In the genomic region with DNA sequence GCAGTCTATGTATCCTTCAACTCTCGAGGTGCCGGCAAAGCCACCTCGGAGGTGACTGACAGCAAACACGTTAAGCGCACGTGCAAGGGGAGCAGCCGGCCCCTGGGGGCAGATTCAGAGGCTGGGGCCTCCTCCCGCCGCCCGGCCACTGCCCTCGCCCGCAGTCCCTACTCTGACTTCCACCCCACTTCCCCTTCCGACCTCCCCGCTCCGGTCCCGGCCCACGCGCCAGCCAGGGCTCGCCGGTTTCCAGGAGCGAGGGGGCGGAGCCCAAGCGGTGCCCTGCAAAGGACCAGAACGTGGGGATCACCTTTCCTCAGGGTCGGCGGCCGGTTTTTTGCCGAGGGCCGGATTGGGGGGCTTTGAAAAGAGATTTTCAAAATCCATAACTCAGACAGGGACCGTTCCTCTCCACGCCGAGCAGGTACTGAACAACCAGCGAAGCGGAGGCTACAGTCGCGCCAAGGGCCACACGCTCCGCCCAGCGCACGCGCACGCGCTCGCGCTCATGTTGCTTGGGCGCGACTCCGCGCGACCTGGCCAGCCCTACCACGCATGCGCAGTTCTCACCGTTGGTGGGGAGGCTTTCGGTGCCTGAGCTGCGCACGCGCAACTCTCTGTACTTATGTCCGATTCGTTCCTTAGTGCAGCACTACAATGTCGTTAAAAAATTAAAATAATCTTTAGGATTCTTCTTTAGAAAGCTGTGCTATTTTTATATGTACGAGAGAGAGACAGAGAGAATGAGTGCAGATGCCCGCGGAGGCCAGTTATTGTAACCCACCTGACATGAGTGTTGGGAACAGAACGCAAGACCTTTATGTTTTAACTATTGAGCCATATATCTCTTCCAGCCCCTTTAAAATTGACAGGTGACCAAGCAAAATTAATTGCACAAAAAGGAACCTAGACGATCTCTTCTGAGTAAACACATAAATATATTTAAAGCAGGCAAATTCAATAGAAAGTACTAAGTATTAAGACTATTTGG, we compare ENCODE assay signal across 8 mouse cellular contexts. TPM values are rescaled to one million over a fixed set of nuclear protein-coding genes. Genes with fewer than 3 reads are reported as not detected.
DNase-seq lines count a peak whose midpoint lies in the region; ATAC-seq and TF ChIP-seq lines count a peak whose summit lies in the region.

TSS of gene Zc3h8 (minus strand) at position 540 of the 991 bp plus-strand sequence.

- H3K4me3 ChIP-seq in CH12.LX (replicated peaks in 1 of 3; ENCODE audit: low read depth in 2 of 3, low read length in 2 of 3, poor library complexity in 1 of 3): peak within 1 kb of the TSS; percentile 63 to 73 (median 68)
- H3K4me3 ChIP-seq in forebrain, embryonic 12.5 days (replicated peaks): peak within 1 kb of the TSS; percentile 59
- H3K4me3 ChIP-seq in heart, postnatal 0 days (ENCODE audit: low read depth, low read length): peak within 1 kb of the TSS; percentile 85
- peak within 1 kb of the TSS; percentile 81 for H3K4me3 ChIP-seq in liver, embryonic 16.5 days (ENCODE audit: low read depth, low read length)
- H3K4me3 ChIP-seq in neural tube, embryonic 13.5 days: peak within 1 kb of the TSS; percentile 74
- H3K4me3 ChIP-seq in testis, adult 2 months (ENCODE audit: control insufficient read depth, low read depth, low read length): peak within 1 kb of the TSS; percentile 91

- TF ChIP-seq CTCF in CH12.LX (conservative IDR thresholded peaks at IDR 0.05 in 1 of 2, IDR thresholded peaks at IDR 0.05 in 1 of 2; ENCODE audit: low read depth in 2 of 2, low read length in 2 of 2): no peak
- TF ChIP-seq CTCF in heart, postnatal 0 days (IDR thresholded peaks at IDR 0.05; ENCODE audit: low read depth): no peak
- TF ChIP-seq CTCF in testis, adult 2 months (IDR thresholded peaks at IDR 0.05; ENCODE audit: control insufficient read depth, insufficient read depth, insufficient replicate concordance, low read depth, low read length): no peak

- dilution Hi-C loops in CH12.LX (cut with MboI; ENCODE audit: extremely low pct_ligation_motif_present, extremely low pct_unique_long_range_greater_than_20kb, low sequenced_read_pairs): no loop called here

- 2% methylated on average over 64 of the region's 65 CpGs for WGBS in forebrain, embryonic 12.5 days
- 2% methylated on average over 64 of the region's 65 CpGs for WGBS in heart, postnatal 0 days
- 1% methylated on average over 65 of the region's 65 CpGs for WGBS in liver, embryonic 16.5 days (ENCODE audit: insufficient replicate concordance)
- 1% methylated on average over 65 of the region's 65 CpGs for WGBS in neural tube, embryonic 13.5 days

- H3K4me2 ChIP-seq in CH12.LX (ENCODE audit: insufficient read depth, low read depth, poor library complexity, severe bottlenecking): peak within 1 kb of the TSS; percentile 63
- peak within 1 kb of the TSS; percentile 65 for H3K4me2 ChIP-seq in forebrain, embryonic 12.5 days
- peak within 1 kb of the TSS; percentile 89 for H3K4me2 ChIP-seq in heart, postnatal 0 days (ENCODE audit: low read depth, low read length)
- peak within 1 kb of the TSS; percentile 99 for H3K4me2 ChIP-seq in liver, embryonic 16.5 days (ENCODE audit: low read depth, low read length)
- H3K4me2 ChIP-seq in neural tube, embryonic 13.5 days: peak within 1 kb of the TSS; percentile 75

- peak; percentile 94 for ATAC-seq in forebrain, embryonic 12.5 days (ENCODE audit: low FRiP score)
- peak; percentile 96 for ATAC-seq in heart, postnatal 0 days (ENCODE audit: insufficient read depth, low read depth)
- ATAC-seq in liver, embryonic 16.5 days (ENCODE audit: low read depth): peak; percentile 97
- ATAC-seq in neural tube, embryonic 13.5 days (ENCODE audit: low read depth): peak; percentile 96

- peak; percentile 97 for DNase-seq in CH12.LX (ENCODE audit: extremely low read depth)
- peak; percentile 94 for DNase-seq in c-Kit-positive CD71-positive TER-119-negative erythroid progenitor cells, embryonic 14.5 days (ENCODE audit: low read depth)
- peak; percentile 97 for DNase-seq in heart, postnatal 0 days (ENCODE audit: low spot score)
- DNase-seq in kidney, postnatal 4 days: peak; percentile 98

- H3K4me1 ChIP-seq in CH12.LX (ENCODE audit: control insufficient read depth in 1 of 2, insufficient read depth in 2 of 2): peaks cover 0 to 11% of the 10 kb centered on the region in 2 experiments; a peak in 3 of 4 replicates
- peaks cover 3% of the 10 kb centered on the region; the same call in 1 of the 2 replicates for H3K4me1 ChIP-seq in forebrain, embryonic 12.5 days
- H3K4me1 ChIP-seq in heart, postnatal 0 days (ENCODE audit: control insufficient read depth, insufficient read depth): 0 out of 2 replicates have a peak, but pooled peaks cover 6% of the 10 kb centered on the region
- peaks cover 8% of the 10 kb centered on the region for H3K4me1 ChIP-seq in liver, embryonic 16.5 days (ENCODE audit: control insufficient read depth, low read depth, low read length)
- H3K4me1 ChIP-seq in neural tube, embryonic 13.5 days (replicated peaks): peaks cover 8% of the 10 kb centered on the region; the same call in 1 of the 2 replicates
- H3K4me1 ChIP-seq in testis, adult 2 months (ENCODE audit: control insufficient read depth, insufficient read depth, low read length): peaks cover 2% of the 10 kb centered on the region; the same call in 1 of the 2 replicates

- no peak for TF ChIP-seq RAD21 in CH12.LX (IDR thresholded peaks at IDR 0.05; ENCODE audit: low read depth, low read length)

- peak; percentile 99 for TF ChIP-seq POLR2A in CH12.LX (IDR thresholded peaks at IDR 0.05; ENCODE audit: low read depth, low read length)
- TF ChIP-seq POLR2A in testis, adult 2 months (IDR thresholded peaks at IDR 0.05; ENCODE audit: control insufficient read depth, low read depth, low read length): peak; percentile 84

- peak within 1 kb of the TSS; percentile 59 for H3K9ac ChIP-seq in CH12.LX (ENCODE audit: insufficient read depth, low read depth)
- peak within 1 kb of the TSS; percentile 65 for H3K9ac ChIP-seq in forebrain, embryonic 12.5 days
- H3K9ac ChIP-seq in heart, postnatal 0 days (replicated peaks; ENCODE audit: low read depth, low read length): peak within 1 kb of the TSS; percentile 61
- peak within 1 kb of the TSS; percentile 78 for H3K9ac ChIP-seq in liver, embryonic 16.5 days (ENCODE audit: low read depth, low read length)
- peak within 1 kb of the TSS; percentile 83 for H3K9ac ChIP-seq in neural tube, embryonic 13.5 days

- TF ChIP-seq EP300 in CH12.LX (IDR thresholded peaks at IDR 0.05; ENCODE audit: low read length): 0 out of 2 replicates have a peak, but pooled peaks have one; percentile 15
- TF ChIP-seq EP300 in heart, postnatal 0 days (IDR thresholded peaks at IDR 0.05; ENCODE audit: low read depth): no peak

- H3K79me2 ChIP-seq in CH12.LX (replicated peaks; ENCODE audit: control insufficient read depth, extremely low read depth, insufficient read depth, poor library complexity, severe bottlenecking): no peaks in the 10 kb centered on the region; the same call in 1 of the 2 replicates

- peak within 1 kb of the TSS; percentile 29 for H3K27ac ChIP-seq in CH12.LX (ENCODE audit: insufficient read depth, low read depth)
- H3K27ac ChIP-seq in forebrain, embryonic 12.5 days: peak within 1 kb of the TSS; percentile 69
- peak within 1 kb of the TSS; percentile 81 for H3K27ac ChIP-seq in heart, postnatal 0 days (ENCODE audit: low read depth)
- H3K27ac ChIP-seq in liver, embryonic 16.5 days (ENCODE audit: low read length): peak within 1 kb of the TSS; percentile 82
- H3K27ac ChIP-seq in neural tube, embryonic 13.5 days (replicated peaks): peak within 1 kb of the TSS; percentile 81
- H3K27ac ChIP-seq in testis, adult 2 months (ENCODE audit: control insufficient read depth, insufficient read depth, low read depth, low read length): peak within 1 kb of the TSS; percentile 85

- no peaks in the 10 kb centered on the region for H3K27me3 ChIP-seq in CH12.LX (replicated peaks)
- H3K27me3 ChIP-seq in forebrain, embryonic 12.5 days: 0 out of 2 replicates have a peak, but pooled peaks cover 6% of the 10 kb centered on the region
- H3K27me3 ChIP-seq in heart, postnatal 0 days (ENCODE audit: control insufficient read depth, insufficient read depth, low read length): no peaks in the 10 kb centered on the region
- H3K27me3 ChIP-seq in liver, embryonic 16.5 days (ENCODE audit: control insufficient read depth, insufficient read depth, low read depth, low read length): no peaks in the 10 kb centered on the region
- H3K27me3 ChIP-seq in neural tube, embryonic 13.5 days: peaks cover 3% of the 10 kb centered on the region; the same call in 1 of the 2 replicates
- no peaks in the 10 kb centered on the region for H3K27me3 ChIP-seq in testis, adult 2 months (ENCODE audit: control insufficient read depth, insufficient read depth, low read length)

- in situ Hi-C loops in CH12.LX (cut with MboI; ENCODE audit: low pct_ligation_motif_present, low pct_unique_long_range_greater_than_20kb, low sequenced_read_pairs): loop anchor here (25.0 kb wide), 1 partner anchor 318 kb away; no protein-coding TSS in a partner anchor

- peaks cover 6 to 19% of the 10 kb centered on the region in 2 experiments for H3K36me3 ChIP-seq in CH12.LX (replicated peaks in 1 of 2; ENCODE audit: control insufficient read depth in 1 of 2, insufficient read depth in 1 of 2, low read length in 1 of 2)
- peaks cover under 1% of the 10 kb centered on the region; the same call in 1 of the 2 replicates for H3K36me3 ChIP-seq in forebrain, embryonic 12.5 days (replicated peaks)
- H3K36me3 ChIP-seq in heart, postnatal 0 days (replicated peaks; ENCODE audit: control insufficient read depth, insufficient read depth, low read length): peaks cover 2% of the 10 kb centered on the region; the same call in 1 of the 2 replicates
- H3K36me3 ChIP-seq in liver, embryonic 16.5 days (ENCODE audit: control insufficient read depth, insufficient read depth): no peaks in the 10 kb centered on the region
- H3K36me3 ChIP-seq in neural tube, embryonic 13.5 days: no peaks in the 10 kb centered on the region
- no peaks in the 10 kb centered on the region for H3K36me3 ChIP-seq in testis, adult 2 months (ENCODE audit: control insufficient read depth, insufficient read depth, low read length)

- H3K9me3 ChIP-seq in CH12.LX (replicated peaks; ENCODE audit: low read length): no peaks in the 10 kb centered on the region
- no peaks in the 10 kb centered on the region for H3K9me3 ChIP-seq in forebrain, embryonic 12.5 days
- H3K9me3 ChIP-seq in heart, postnatal 0 days (replicated peaks; ENCODE audit: control insufficient read depth, low read length): no peaks in the 10 kb centered on the region
- no peaks in the 10 kb centered on the region for H3K9me3 ChIP-seq in liver, embryonic 16.5 days (replicated peaks; ENCODE audit: control insufficient read depth, low read length)
- H3K9me3 ChIP-seq in neural tube, embryonic 13.5 days: no peaks in the 10 kb centered on the region

RNA-seq across cellular contexts. Expression of gene Zc3h8, which starts in this region (rescaled TPM):
- 8.1 and 10.2 TPM in 2 replicates for total RNA-seq in CH12.LX (2012; rRNA removed)
- total RNA-seq in CH12.LX (2014; rRNA removed): 11.7 and 15.3 TPM in 2 replicates
- polyA plus RNA-seq in CH12.LX (2012; ENCODE audit: insufficient read length, low read depth): 15.2 and 20.2 TPM in 2 replicates
- 8.7 and 10.5 TPM in 2 replicates for polyA plus RNA-seq in forebrain, embryonic 12.5 days (2016; fragmentation: Nextera tagmentation; extraction: Ambion mirVana)
- 1.4 TPM in 1 of 2 replicates, not detected in the other for total RNA-seq in heart, postnatal 0 days (2014; rRNA removed; ENCODE audit: low replicate concordance)
- 6.8 and 7.3 TPM in 2 replicates for polyA plus RNA-seq in heart, postnatal 0 days (2015; fragmentation: Nextera tagmentation; extraction: Ambion mirVana)
- 2.3 and 2.4 TPM in 2 replicates for polyA plus RNA-seq in liver, embryonic 16.5 days (2015; fragmentation: Nextera tagmentation; extraction: Ambion mirVana)
- polyA plus RNA-seq in neural tube, embryonic 13.5 days (2015; fragmentation: Nextera tagmentation; extraction: Ambion mirVana): 9.4 and 10.9 TPM in 2 replicates
- polyA plus RNA-seq in testis, adult 2 months (2012; rRNA removed): 4.5 and 5.1 TPM in 2 replicates

Comparison
In these comparisons a context has a peak if more than half of its experiments do, and no peak if none do; other contexts are left out.
1. Peak in every context shown above with its lines: DNase-seq, ATAC-seq, H3K4me3 ChIP-seq and H3K27ac ChIP-seq.
2. H3K27ac ChIP-seq: peak in every context shown above with its lines; median percentile 85 in testis, adult 2 months; 82 in liver, embryonic 16.5 days; 81 in heart, postnatal 0 days; 81 in neural tube, embryonic 13.5 days; 69 in forebrain, embryonic 12.5 days; 29 in CH12.LX.